Mouse (Mus musculus): ENCODE measurements around the gene Fstl4.

Gene Fstl4

DNA sequence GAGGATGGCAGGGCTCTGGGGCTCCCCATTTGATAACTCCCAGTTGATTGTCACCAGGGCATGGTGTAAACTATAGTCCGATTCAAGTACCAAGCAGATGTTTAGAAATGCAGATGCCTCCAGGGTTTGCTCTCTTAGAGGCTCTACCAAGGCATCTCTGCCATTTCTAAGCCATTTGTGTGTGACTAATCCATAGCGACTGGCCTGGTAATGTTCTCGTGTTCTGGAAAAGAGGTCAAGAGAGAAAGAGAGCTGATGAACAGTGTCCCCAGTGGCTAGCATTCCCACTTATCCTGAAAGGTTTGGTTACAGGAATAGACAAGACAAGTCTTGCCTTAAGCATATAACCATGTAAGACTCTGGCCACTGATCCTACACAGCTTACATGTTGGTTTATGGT, 3.5 kb downstream of the Fstl4 start:
- in situ Hi-C loops (cut with MboI, MseI) = no loop called here

DNA sequence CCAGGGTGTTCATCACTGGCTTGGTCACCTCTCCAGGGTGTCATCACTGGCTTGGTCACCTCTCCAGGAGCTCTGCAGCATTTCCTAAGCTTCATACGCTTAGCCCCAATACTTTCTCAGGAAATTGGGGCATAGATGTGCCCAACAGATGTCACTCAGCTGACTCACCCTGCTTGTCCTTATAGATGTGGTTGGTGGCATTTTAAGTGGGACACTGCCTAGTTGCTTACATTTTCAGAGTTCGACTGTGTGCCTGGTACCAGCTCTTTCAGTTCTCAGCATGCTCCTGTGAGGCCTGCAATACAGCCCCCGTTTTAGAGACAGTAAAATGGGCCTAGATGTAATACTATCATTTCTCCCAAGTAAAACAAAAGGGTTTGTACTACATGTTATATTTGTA, 8.6 kb downstream of the Fstl4 start:
- in situ Hi-C loops (cut with MboI, MseI) = no loop called here

DNA sequence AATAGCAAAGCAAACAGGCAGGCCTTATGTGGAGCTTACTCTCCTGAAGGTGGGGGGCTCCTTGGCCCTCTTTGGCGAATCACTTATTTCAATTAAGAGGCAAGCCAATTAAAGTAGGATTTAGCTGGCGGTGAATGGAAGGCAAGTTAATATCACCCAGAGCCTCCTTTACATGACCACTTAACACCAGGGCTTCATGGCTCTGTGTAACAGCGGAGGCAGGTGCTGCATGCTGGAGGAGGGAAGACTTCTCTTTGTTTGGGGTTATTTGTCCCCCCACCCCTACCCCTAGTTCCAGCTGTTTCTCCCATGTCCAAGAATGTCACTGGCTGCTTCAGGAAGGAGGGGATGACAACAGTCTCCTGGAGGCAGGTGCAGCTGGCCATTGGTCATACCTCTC, 10.9 kb downstream of the Fstl4 start:
- in situ Hi-C loops (cut with MboI, MseI) = no loop called here

DNA sequence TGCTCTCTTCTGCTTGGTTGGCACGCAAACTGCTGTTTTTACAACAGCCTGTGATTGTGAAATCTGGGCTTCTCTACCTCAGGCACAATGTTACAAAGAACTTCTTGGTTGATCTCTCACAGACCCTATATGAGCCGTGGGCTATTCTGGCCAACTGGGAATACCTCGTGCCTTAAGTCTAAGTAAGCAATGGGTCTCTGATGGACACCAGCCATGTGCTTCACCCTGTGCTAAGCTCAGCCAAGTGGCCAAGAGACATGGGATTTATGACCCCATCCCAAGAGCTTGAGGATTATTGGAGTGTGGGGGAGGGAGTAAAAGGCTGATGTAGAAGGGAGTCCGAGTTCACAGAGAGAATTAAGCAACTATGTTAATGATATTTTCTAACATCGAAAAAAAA, 18.0 kb downstream of the Fstl4 start:
- in situ Hi-C loops (cut with MboI, MseI) = no loop called here

DNA sequence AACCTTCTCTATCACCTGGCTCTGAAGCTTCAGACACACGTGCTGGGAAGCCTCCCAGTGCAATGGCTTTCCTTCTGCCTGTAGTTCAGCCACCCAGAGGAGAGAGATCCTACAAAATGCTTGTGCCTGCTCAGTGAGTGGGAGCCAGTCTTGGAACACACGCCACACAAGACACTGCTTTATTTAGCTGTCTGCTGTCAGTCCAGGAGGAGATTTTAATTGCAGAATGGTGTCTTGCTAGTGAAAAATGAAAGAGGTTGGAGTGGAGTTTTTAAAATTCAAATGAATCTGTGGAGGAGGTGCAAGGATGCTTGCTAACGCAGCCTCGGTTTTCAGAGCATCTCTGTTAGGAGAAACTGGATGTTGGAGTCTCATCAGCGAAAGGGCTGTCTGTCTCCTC, 29.9 kb downstream of the Fstl4 start:
- in situ Hi-C loops (cut with MboI, MseI) = no loop called here

DNA sequence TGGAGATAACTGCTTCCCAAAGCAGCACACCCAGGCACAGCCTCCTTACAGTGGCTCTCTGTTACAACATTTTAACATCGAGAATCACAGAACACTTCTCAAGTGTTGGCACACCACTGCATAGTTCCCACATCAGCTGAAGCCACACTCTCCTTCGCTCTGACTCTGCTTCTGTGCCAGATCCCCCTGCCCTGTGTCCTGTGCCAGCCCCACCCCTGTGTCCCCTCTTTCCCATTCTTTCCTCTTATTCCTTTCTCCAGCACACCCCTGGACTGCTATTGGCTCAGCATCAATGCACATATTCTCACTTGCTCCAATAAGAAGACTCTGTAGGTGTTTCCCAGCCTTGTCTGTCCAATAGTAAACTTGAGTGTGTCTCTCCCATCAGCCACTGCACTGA, 45.1 kb downstream of the Fstl4 start:
- in situ Hi-C loops (cut with MboI, MseI) = no loop called here

DNA sequence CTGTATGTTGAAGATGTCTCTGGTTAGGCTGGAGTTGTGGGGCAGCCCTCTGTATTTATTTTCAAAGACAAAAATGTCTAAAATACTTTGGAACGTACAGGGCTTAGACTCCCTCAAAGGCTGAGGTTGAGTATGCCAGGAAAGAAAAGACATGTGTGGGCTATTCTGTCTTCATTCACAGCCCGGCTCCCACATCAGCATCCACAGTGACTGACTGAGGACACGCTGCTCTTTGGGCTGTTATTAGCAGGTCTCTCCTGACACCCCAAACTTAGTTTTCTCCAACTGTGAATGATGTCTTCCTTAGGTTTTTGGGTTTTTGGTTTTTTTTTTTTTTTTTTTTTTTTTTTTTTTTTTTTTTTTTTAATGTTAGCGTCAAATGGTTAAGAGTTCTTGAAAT, 51.6 kb downstream of the Fstl4 start:
- in situ Hi-C loops (cut with MboI, MseI) = no loop called here

DNA sequence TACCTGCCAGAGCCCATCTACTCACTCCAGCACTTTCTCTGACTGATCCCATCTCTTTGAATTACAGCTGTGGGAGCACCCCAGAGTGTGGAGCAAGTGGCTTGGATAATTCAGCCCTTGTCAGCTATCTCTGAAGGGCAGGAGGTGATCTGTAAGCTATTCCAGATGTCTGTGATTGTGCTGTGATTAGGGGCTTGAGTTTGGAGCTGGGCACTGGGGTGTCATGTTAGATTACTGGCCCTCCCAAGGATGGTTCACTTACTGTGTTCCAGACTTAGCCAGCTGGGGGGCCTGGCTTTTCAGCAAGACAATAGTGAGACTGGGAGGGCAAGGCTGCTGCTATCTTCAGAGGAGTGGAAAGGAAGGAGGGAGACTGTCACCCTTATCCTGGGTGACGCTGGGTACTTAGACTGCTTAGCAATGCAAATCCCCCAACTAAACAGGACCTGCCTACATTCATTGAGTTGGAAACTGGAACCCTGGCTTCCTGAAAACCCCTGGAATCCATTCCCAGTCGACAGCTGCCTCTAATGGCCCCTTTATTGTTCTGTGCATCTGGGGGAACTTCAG, 56.0 kb downstream of the Fstl4 start:
- in situ Hi-C loops (cut with MboI, MseI) = no loop called here

DNA sequence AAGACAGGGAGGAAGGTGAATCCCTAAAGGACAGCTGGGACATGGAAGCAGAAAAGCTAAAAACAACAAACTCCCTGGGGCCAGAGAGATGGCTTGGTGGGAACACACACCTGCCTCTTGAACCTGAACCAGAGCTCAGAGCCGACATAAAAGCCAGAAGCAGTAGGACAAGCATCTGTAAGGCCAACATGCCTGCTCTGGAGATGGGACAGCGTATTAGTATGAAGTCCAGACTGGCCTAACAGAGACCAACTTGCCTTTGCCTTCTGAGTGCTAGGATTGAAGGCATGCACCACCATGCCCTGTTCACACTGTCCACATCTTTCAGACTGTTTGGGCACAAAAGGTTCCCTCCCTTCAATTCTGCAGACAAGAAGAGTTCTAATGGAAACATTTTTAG, 62.2 kb downstream of the Fstl4 start:
- in situ Hi-C loops (cut with MboI, MseI) = no loop called here

DNA sequence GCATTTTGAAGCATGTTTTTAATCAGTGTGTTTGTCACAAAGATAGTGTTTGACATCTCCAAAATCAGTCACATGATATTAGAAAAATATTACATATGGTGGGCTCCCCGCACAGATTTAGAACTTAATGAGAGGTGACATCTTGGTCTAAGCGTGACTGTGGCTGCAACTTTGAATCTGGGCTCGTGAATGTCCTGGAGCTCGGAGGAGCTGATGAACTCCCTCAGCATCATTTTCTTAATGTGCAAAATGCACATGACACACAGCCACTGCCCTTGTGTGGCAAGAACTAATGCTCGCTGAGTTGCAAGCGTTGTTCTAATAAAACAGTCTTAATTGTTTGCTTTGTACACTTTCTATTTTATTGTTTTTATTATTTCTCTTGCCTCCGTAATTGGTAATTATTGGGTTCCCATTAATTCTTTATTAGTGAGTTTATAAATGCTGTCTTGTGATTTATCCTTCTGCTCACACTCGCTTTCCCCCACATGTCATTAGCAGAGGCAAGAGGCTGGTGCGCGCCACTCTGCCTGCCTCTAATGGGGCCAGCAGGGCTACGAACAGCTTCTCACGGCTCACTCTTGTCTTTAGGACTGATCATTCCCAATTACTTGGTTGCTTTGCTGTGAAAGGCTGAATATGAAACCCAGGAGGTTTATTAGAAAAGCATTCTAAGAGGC, 67.3 kb downstream of the Fstl4 start:
- in situ Hi-C loops (cut with MboI, MseI) = loop anchor here (5.0 kb wide), 1 partner anchor 94 kb away; no protein-coding TSS in a partner anchor

DNA sequence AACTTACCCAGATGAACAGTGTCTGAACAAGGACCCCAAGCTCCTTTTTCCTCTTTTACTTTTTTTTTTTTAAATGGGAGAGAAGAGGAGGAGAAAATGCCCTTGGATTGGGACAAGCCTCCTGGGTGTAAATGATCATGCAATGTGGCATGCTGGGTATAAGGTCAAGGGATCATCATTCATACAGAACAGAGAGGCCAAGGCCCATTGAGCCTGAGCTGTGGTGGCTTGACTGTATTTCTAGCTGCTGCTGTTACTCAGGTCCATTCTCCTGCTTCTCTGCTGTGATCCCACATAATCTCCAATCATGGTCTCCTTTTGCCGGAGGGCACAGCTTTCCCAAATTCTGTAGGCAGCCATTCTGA, 67.9 kb downstream of the Fstl4 start:
- in situ Hi-C loops (cut with MboI, MseI) = loop anchor here (5.0 kb wide), 1 partner anchor 95 kb away; no protein-coding TSS in a partner anchor

DNA sequence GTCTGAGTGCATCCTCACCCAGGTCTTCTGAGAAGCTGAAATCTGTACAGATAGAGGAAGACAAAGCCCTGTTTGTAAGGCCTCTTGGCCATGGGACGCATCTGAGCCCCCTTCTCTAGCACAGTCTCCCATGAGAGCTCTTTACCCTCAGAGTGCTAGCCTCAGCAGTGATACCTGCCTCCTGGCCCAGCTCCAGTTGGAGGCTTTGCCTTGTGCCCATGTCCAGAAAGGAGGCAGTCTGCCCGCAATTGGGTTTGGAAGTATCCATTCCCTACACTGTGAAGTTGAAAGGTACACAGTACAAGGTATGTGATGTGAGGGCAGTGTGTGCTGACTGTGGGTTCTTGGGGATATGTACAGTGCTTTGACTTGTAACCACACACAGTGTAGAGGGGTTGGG, 84.3 kb downstream of the Fstl4 start:
- in situ Hi-C loops (cut with MboI, MseI) = no loop called here

DNA sequence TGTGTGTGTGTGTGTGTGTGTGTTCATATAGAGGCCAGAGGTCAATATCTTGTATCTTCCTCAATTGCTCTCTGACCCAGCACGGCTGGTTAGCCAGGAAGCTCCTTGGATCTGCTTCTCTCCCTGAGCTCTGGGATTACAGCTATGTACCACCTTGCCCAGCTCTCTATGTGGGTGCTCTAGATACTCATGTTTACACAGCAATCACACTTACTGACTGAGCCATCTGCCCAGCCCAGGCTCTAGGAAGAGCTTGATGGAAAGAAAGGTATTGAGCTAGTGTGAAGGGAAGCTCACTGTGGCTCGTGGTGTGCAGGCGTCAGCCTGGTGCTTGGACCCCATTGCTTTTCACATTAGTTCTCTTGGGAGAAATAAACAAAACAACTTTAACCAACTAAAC, 85.6 kb downstream of the Fstl4 start:
- in situ Hi-C loops (cut with MboI, MseI) = no loop called here

DNA sequence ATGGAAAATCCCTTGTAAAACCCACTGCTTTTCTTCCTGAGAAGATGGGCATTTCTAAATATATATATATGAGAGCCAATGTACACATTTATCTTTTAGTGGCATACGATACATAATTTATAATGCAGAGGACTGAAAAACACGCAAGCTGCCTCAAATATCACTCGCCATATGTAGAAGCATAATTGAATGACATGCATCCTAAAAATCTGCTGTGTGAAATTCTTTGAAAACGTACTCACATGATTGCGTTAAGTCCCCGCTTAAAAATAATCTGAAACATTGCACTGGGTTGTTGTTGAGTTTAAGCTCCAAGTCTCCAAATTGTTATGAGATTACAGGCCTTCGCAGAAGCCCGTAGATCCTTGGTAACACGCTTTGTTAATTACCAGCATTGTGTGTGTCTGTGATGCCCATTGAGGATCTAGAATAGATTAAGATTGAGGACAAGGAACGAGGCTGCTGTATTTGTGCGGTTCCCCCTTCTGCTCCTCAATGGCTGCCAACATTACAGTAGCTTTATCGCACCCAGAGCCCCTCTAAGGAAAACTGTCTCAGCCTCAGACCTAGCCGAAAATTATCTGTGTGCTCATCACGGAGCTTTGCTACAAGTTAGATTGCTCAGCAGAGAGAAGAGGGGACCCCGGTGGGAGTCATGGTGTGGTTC, 108.5 kb downstream of the Fstl4 start:
- in situ Hi-C loops (cut with MboI, MseI) = no loop called here

DNA sequence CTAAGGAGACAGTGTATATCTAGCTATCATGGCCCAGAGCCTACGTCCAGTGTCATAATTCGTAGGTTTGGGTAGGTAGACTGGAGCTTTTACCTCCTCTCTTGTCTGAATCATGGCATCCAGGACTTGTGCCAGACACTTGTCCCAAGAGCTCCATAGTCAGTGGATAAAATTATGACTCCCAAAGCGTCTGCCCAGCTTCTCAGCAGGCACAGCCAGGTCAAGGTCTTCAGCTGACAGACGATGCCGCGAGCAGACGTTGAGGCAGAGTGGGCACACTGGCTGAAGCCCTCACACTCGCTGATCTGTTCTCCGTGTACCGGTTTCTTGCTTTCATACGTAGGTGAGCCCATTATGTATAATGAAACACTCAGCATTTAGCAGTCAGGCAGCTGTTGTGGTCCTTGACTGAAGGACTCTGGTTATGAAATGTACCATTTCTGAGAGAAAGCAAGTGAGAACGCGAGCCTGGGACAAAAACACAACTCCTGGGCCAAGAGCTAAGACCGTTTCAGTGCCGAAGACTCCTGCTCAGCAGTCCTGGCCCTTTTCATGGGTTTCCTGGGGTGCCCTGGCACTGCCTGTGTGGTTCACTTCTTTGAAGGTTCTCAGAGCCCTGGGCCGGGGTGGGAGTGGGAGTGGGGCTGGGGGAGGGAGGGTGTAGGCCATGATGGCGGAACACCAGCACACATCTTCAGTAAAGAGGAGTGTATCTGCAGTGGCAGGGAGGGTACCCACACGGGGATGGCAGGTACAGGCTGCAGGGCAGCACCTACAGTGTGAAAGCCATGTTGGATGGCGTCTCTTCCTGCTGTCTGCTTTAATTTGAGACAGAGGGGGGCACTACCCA, 111.7 kb downstream of the Fstl4 start:
- in situ Hi-C loops (cut with MboI, MseI) = no loop called here

DNA sequence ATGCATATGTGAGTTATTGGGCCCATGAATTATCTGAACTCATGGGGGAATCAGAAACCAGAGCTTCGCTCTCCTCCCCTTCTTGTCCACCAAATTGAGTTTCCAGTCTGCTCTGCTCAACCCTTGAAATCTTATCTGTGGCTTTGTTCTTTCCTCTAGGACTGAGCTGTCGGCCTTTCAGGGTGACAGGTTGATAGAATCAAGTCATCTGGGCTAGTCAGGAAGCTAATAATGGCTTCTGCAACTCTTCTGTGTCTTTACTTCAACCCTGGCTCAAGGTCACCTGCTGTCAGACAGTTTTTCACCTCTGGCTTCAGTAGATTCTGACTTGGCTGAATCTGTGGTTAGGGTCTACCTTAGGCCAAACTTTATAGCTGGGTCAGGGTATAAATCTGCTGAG, 113.2 kb downstream of the Fstl4 start:
- in situ Hi-C loops (cut with MboI, MseI) = no loop called here

DNA sequence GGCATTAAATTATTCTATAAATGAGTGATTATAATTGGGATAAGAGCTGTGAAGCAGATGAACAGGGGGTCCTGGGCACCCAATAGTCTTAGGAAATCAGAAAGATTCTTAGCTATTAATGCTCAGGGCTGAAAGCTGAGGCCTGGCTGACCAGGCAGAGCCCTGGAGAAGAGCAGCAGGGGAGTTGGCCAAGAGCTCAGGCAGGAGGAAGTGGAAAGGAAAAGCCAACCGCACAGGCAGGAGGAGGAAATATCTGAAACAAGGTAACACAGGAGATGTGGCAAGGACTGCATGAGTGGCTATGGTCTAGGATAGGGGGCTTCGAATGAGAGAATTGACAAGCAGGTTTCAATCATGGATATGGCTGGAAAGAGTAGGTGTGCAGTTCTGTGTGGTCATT, 115.5 kb downstream of the Fstl4 start:
- in situ Hi-C loops (cut with MboI, MseI) = no loop called here

DNA sequence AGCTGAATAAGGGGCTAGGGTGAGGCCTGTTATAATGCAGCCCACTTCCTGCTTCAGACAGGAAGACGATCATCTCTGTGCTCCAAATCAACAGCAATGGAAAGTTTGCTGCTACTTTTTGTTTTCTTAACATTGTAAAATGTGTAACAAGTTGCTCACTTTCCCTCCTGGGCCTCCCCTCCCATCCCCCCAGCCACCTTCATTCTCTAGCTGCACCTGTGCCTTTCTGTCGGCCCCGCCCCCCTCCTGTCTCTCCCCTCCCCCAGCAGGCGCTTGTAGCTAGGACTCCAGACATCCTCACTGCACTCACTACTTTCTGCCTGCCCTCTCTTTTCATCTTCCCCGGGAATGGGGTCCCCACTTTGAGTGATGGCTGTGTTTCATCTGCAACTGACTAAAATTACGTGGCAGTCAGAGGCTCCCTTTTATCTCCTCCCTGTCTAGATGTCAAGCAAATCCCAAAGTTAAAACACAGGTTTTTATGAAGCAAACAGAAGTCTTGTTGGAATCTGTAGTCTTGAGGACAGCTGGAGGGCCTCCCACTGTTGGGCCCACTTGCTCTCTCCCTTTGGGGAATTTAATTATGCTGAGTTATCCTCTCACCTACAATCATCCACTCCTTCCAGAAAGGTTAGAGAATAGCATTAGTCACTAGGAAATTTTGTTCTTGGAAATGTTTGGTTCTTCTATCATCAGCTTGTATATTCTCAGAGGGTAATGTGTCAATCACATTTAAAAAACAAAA, 122.3 kb downstream of the Fstl4 start:
- in situ Hi-C loops (cut with MboI, MseI) = no loop called here

DNA sequence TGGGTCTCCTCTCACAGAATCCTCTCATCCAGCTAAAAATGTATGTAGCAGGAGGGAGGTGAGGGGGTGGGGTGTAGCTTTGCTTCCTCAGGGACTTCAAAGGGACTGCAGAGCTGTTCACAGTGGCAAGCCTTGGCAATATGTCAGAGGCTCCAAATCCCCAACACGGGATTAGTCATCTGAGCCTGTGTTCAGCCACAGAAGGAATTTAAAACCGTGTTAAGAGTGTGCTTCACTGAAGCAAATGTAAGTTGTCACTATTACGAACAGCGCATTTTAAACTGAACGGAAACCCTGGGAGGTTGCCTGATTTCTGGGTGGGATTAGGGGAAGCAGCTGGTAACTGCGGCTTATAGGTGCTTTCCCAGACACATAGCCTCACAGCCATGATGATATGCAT, 123.7 kb downstream of the Fstl4 start:
- in situ Hi-C loops (cut with MboI, MseI) = no loop called here

DNA sequence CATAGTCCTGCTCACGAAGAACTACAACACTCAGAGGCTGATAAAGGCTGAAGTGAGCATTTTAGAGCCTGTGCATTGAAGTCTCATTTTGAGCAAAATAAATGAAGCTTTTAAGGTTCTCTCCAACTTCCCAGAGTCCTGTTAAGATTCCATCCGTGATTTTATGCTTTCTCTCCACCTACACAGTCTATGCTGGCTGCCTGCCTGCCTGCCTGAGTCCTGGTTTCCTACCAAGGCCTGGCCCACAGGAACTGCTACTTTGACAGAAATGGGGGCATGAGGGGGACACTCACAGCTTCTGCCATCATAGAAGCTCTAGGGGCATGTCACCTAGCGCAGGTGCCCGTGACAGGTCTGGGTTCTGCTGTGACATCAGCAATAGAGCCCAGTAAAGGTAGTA, 125.1 kb downstream of the Fstl4 start:
- in situ Hi-C loops (cut with MboI, MseI) = no loop called here

DNA sequence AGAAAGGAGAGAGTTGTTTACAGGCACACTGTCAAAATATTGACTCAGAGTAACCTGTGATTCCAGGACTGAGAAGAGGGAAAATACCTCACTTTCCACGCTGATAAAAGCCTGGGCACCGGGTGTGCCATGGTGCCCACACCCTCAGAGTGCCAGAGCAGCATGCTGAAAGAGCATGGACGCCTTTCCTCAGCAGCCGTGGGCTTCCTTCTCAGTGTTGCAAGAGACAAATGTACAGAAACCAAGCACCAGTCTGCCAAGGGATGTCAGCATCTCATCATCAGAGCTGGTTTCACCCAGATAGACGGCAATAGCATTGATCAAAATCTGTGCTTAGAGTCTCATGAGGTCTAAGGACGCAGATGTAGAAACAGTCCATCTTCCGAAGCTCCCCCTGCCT, 125.7 kb downstream of the Fstl4 start:
- in situ Hi-C loops (cut with MboI, MseI) = no loop called here

DNA sequence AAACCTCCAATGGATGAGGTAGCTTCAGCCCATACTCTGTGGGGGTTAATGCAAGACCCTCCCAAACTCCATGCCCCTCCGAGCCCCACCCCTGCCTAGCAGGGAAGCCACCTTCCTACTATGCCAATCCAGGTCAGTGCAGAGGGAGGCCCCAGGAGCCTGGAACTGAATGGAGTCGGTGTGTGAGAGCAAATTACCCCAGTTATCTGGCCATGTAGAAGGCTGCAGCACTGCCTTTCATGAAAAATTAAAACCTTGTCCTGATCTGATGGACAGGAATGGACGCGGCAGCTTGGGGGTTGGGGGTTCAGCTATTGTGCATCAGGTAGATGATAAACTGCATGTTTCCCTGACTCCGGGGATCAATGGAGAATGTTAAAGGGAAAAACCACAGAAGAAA, 139.7 kb downstream of the Fstl4 start:
- in situ Hi-C loops (cut with MboI, MseI) = no loop called here
